Mouse (Mus musculus): ENCODE measurements around the gene Psmc3ip.
A peak's percentile ranks its signal among the peaks of the same experiment; 100 is the strongest.

The Psmc3ip gene

DNA sequence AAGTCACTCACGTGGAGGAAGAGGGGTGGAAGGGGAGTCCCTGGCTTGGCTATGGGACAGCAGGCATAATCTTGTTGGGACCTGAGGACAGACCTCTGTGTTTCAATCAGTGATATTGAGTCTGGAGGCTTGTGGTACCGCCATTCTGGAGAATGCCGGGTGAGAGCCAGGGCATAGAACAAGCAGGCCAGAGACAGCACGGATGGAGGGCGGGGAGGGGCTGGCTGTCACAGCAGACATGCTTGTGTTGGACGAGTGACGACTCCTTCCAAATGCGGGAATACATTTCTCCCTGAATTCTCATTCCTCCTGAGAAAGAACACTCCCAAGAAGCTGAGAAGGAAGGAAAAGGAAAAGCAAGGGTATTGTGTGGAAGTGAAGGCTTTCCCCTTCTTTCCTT, 43.6 kb downstream of the Psmc3ip start:
- no peak for DNase-seq (ENCODE audit: low spot score)

- peak; percentile 36 for DNase-seq (ENCODE audit: low spot score)
Measured at GRCm38 (mm10) chr11:101051051-101051493, 44.2 kb downstream of the Psmc3ip start.

DNA sequence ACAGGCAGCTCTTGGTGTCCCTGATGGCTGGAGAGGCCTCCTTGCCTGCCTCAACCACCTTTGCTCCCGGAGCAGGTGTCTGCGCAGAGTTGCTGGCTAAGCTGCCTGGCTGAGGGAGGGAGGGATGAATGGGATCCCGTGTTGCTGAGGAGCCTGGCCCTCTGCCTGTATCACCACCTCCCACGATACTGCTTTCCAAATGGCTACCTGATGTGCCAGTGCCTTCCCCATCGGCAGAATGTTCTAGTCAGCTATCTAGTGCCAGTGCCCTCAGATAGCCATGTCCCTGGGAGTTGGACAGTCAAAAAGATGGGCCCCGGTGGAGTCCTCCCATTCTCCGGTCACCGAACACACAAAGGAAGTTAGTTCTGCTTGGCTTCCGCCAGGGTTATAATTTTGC, 44.9 kb downstream of the Psmc3ip start:
- no peak for DNase-seq (ENCODE audit: low spot score)

DNA sequence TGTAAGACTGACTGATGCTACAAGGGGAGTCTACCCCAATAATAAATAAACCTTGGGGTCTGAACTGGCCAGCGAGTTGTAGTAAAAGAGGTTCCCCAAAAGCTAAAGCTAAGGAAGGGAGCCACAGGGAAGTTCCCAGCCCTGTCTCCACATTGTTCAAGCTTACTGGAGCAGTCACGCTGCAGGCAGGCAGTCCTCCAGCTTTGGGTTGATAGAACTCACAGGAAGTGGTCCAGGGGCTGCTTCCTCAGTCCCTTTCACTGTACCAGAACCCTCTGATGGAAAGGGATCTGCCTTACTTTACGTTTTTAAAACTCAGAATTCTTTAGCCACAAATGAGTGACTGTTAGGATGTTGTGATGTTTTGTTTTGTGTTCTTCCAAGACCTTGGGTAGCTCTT, 47.7 kb downstream of the Psmc3ip start:
- DNase-seq (ENCODE audit: low spot score), result no peak

DNA sequence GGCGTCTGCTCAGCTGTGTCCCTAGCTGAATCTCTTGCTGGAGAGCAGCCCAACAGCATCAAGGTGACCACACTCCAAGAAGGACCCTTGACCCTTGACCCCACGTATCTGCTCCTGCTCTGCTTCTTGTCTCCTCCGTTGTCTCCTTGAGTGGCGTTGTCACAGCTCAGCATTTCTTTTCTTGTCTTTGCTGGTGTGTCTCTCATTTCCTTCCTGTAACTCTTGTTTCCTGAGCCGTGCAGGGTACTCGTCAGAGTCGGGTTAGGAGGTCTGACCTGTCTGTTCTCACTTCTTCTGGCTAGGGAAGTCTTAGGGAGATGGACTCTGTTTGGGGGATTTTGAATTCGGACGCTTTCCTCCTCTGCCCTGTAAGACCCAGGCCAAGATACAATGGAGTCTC, 48.8 kb downstream of the Psmc3ip start:
- no peak for DNase-seq (ENCODE audit: low spot score)

DNA sequence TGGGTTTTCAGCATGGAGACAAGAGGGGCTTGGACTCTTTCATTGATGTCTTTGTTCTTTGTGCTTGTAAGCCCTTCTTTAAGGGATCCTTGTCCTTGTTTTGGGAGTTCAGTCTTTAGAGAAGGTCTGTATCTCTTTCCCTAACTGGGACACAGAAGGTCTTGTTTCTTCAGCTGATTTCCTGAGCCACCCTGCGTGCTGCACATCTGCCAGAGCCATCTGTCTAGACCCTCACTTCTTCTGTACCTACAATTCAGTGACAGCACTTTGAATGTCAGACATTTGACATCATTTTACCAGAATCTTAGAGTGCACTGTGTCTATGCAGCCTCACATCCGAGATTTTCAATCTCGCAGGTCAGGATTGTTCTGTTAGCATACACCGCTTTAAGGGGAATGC, 49.4 kb downstream of the Psmc3ip start:
- no peak for DNase-seq (ENCODE audit: low spot score)
